Mouse (Mus musculus) kidney, adult 2 months (tissue): ENCODE measurements around the gene Cstf1.

Source experiments
- CTCF ChIP-seq: fragments of 200-500 bp; conservative IDR thresholded peaks from 2 replicates; pipeline ENCODE4 v1.5.1; 2011; ENCODE audit warnings: low read depth, mild to moderate bottlenecking, control low read depth, low read length, moderate library complexity, mixed read lengths; ENCODE audit not compliant: insufficient read depth, insufficient read length
- POLR2A ChIP-seq: fragments of 200-500 bp; IDR thresholded peaks from one replicate; pipeline ENCODE4 v1.6.1; 2011; ENCODE audit warnings: low read depth, low read length, control low read depth

DNA sequence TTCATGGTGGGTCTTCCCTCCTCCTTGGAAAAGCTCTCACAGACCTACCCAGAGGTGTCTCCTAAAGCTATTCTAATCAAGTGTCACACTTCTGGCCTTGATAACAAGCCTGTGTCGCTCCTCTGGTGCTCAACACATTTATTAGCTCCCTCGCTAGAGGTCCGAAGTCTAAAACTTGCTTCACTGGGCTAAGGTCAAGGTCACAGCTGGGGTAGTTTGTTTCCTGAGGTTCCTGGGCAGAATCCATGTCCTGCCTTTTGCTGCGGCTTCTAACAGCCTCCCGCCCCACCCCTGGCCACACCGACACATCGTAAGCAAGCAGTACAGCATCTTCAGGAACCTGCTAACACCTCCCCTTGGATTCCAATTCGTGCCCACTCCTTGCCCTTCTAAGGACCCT, 19.7 kb upstream of the Cstf1 start:
- no peak for TF ChIP-seq CTCF
- no peak for TF ChIP-seq POLR2A
